Mouse (Mus musculus) retina, embryonic 14.5 days (tissue): ENCODE measurements around the gene Ttc9c.

Experiments
- DNase-seq: peaks from one replicate; pipeline ENCODE4 v3.0.0-alpha.2; 2015; ENCODE audit warnings: low spot score

Gene Ttc9c

GRCm38 (mm10) chr19:8829660-8830059, 10.5 kb upstream of the Ttc9c start, which contains the start of gene AC129217.1:
TSS of gene AC129217.1 (plus strand) at chr19:8829773.
- no peak for DNase-seq

- DNase-seq = no peak
Observed at GRCm38 (mm10) chr19:8822696-8823095, 3.6 kb upstream of the Ttc9c start.

DNA sequence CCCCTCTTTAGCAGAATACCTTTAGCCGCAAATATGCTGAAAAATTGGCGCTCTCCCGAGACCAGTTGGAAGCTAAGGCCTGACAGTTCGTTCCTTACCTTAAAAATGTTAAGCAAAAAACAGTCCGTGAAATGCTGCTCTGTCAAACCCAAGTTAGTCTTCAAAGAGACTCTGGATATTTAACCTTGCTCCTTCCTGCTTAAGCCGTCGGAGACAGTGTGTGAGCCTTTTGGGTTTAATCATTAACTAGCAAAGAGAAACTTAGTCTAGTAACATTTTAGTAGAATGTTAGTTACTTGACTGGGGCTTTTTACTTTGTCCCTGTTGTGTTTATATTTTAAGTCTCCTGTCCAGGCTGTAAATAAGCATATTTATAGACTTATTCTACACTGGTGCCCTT, 2.0 kb upstream of the Ttc9c start:
- DNase-seq = no peak

- no peak for DNase-seq
Observed at GRCm38 (mm10) chr19:8820424-8820956, 1.4 kb upstream of the Ttc9c start.

GRCm38 (mm10) chr19:8819596-8820423, 677 bp upstream of the Ttc9c start, which contains the start of gene Hnrnpul2:
TSS of gene Hnrnpul2 (plus strand) at chr19:8820010.
- DNase-seq = peak; percentile 98

GRCm38 (mm10) chr19:8818301-8818798, 783 bp downstream of the Ttc9c start:
- DNase-seq = no peak

- no peak for DNase-seq
Observed at GRCm38 (mm10) chr19:8817001-8817400, 2.1 kb downstream of the Ttc9c start.

DNA sequence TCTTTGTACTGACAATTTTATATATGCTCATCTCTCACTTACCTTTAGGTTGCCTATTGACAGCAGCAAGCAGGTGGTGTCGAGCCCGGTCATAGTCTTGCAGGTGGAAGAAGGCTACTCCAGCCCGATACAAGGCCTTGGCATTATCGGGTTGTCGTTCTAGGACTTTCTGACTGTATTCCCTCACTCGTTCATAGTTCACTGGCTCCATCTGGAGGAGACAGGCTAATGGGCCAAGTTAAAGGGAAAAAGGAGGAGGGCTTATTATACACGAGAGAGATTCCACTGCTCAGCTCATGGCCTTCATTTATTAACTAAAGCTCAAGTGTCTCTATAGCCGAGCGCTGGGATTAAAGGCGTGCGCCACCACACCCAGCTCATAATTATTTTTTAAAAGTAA, 3.3 kb downstream of the Ttc9c start:
- peak; percentile 46 for DNase-seq

GRCm38 (mm10) chr19:8806810-8807209, 12.3 kb downstream of the Ttc9c start:
- no peak for DNase-seq

DNA sequence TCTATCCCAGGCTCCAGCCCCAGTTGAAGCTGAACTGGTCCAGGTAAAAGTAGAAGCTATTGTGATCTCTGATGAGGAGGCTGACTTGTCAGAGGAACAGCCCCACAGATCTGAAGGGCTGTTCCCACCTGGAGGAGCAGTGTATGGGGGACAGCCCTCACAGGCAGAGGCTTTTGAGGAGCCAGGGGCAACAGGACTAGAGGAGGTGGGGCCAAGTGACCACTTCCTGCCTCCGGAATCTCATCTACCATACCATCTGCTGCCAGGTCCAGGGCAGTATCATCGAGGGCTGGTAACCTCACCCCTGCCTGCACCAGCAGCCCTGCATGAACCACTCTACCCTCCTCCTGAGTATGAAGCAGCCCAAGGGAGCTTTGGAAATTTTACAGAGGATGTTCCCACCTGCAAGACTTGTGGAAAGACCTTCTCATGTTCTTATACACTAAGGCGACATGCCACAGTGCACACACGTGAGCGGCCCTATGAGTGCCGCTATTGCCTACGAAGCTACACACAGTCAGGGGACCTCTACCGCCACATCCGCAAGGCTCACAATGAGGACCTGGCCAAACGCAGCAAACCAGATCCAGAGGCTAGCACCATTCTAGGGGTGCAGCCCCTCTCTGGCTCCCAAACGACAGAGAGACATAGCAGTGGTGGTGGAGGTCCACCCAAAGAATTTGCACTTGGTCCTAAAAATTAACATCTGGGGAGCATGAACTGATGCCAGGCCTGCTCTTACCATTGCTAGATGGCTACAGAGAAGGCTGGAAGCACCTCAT, 15.1 kb downstream of the Ttc9c start:
- DNase-seq = no peak

- DNase-seq = no peak
Observed at GRCm38 (mm10) chr19:8803204-8803780, 15.8 kb downstream of the Ttc9c start.

DNA sequence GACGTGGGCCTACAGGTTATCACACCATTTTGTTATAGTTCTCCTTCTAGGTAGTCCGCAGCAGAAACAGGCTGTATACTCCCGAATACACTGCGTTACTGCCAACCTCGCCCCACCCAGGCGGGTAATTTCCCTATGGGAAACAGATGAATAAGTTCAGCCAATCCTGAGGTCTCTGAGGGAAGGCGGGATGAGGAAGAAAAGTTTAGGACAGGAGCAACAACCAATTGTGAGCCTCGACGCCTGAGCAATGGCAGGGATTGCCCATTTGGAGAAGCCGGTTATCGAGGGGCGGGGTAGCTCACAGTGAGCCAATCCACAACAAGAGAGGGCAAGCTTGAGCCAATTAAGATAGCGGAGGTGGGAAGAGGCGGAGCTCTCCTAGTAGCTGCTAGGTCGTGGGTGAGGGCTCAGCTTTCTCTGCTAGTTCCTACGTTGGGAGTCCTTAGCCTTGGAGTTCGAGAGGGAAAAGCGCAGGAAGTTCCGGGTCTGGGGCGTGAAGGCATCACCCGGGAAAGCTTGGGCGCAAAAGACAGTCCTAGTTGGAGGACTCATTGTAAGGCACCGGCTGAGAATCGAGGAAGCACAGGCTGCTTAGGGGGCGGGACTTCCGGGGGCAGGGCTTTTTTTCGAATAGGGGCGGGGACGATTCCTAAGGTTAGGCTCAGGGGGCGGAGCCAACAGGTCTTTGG, 16.9 kb downstream of the Ttc9c start, which contains the start of gene Zbtb3:
Gene Zbtb3, plus strand, starts transcription at position 426 of the 692 bp plus-strand sequence.
- peak; percentile 97 for DNase-seq

DNA sequence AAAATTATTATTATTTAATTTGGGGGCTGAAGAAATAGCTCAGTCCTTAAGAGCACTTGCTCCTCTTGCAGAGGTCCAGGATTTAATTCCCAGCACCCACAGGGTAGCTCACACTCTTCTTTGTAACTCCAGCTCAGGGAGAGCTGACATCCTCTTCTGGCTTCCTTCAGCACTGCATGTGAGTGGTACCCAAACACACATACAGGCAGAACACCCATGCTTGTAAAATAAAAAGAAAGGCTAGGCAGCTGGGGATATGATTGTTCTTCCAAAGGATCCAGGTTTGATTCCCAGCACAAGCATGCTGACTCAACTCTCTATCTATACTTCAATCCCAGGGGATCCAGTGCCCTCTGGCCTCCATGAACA, 20.2 kb downstream of the Ttc9c start:
- DNase-seq = no peak

- DNase-seq = peak; percentile 94
Observed at GRCm38 (mm10) chr19:8798264-8798946, 20.7 kb downstream of the Ttc9c start, which contains the start of gene Polr2g. TSS of gene Polr2g (minus strand) at chr19:8798577.

- no peak for DNase-seq
Observed at GRCm38 (mm10) chr19:8790171-8790570, 29.0 kb downstream of the Ttc9c start.

DNA sequence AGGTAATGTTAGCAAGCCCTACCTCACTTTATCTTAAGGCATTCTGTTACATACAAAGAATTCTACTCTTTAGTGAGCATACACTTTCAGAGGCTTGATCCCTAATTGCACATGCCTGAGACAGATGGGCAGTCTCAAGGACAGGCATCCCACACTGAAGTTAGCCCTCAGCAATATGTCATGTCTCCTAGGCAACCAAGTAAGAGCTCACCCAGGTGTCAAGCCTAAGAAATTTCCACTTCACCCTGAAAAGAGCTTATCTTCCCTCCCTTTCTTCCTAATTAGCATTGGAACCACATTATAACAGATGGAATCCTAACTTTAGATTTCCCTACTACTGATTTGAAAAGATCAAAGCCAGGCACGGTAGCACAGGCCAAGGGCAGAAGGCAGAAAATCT, 30.0 kb downstream of the Ttc9c start:
- DNase-seq = no peak

GRCm38 (mm10) chr19:8788521-8788920, 30.6 kb downstream of the Ttc9c start:
- peak; percentile 52 for DNase-seq

DNA sequence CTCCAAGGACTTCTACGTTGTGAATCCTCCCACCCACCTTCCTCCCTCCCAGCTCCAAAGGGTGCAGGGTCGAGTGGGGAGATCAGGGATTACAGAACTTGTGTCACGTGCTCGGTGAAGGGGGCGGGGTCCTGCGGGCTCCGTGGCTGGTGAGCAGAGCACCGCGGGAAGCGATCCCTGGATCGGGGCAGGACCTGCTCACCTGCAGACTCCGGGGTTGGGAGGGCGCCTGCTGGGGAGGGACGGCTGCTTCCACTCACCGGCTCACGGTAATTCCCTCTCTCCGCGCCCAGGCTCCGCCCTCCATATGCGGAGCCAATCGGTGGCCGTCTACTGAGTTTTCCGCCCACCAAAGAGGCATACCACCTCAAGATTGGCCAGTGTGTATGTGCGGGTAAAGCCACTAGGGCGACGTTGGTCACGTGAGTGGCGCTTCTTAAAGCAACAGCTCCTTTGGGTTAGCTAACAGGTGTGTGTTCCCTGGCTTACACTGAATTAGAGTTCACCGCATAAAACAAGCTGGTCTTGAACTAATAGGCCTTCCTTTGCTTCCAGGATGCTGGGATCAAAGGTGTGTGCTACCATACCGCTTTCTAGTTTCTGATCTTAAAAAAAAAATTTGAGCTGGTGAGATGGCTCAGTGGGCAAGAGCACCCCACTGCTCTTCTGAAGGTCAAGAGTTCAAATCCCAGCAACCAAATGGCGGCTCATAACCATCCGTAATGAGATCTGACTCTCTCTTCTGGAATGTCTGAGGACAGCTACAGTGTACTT, 32.9 kb downstream of the Ttc9c start, which contains the start of gene Taf6l:
Gene Taf6l, minus strand, starts transcription at position 410 of the 774 bp plus-strand sequence.
- peak; percentile 94 for DNase-seq

DNA sequence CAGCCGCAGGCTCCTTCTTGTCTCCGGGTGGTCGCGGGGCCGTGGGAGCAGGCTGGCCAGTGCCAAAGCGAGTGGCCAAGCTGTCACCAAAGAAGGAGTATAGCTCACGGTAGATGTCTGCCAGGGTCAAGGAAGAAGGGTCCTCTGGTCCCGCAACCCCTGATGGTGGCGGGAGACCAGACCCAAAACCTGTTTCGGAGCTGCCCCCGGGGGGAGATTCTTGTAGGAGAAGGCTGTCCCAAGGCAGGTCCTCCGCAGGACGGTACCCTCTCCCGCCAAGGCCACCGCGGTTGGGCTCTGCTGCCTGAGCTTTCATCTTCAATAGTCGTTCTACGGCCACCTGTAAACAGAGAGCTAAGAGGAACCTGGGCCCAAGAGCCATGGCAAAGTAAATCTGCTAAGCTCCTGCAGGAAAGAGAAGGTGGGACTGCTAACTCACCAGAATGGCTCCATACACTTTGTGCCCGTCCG, 44.1 kb downstream of the Ttc9c start:
- DNase-seq = no peak
